Mouse (Mus musculus): ENCODE data around the gene Eno1. TPM values are rescaled to one million over a fixed set of nuclear protein-coding genes. Genes with fewer than 3 reads are reported as not detected.

Gene Eno1
- polyA plus RNA-seq, 2 experiments = 215 to 488 TPM

DNA sequence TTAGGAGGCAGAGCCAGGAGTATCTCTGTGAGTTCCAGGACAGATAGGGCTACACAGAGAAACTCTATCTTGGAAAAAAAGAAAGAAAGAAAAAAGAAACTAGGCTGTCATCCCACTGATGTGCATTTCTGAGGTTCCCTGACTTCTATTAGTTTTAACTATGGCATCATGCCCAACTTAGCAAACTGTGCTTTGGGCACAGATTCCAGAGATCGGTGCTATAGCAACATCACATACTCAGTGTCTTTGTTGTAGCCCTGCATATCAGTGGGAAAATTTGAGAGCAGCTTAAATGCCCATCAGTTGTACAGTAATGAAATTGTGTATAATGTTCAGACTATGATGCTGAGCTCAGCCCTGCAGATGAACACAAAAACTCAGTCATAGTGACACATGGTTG, 10.8 kb upstream of the Eno1 start:
- Histone ChIP-seq H3K9ac (replicated peaks) (no peak overlapping the region), H3K4me3 (ENCODE audit: insufficient read depth in 1 of 2, low read depth in 2 of 2, low read length in 2 of 2) (no peak overlapping the region), H3K27ac (no peak overlapping the region), H3K4me2 (ENCODE audit: low read depth) (no peak overlapping the region), H3K4me1 (replicated peaks; ENCODE audit: control insufficient read depth in 2 of 2, insufficient read depth in 2 of 2, low read length in 1 of 2) (peaks cover 0 to 16% of the 10 kb centered on the region in 2 experiments; a peak in 2 of 4 replicates), H3K36me3 (replicated peaks; ENCODE audit: control insufficient read depth, insufficient read depth, low read depth) (no peaks in the 10 kb centered on the region), H3K9me3 (ENCODE audit: control insufficient read depth, low read length) (no peaks in the 10 kb centered on the region), H3K27me3 (ENCODE audit: control insufficient read depth, insufficient read depth, low read length) (no peaks in the 10 kb centered on the region)
- no peak for DNase-seq (ENCODE audit: low read depth in 3 of 3, low spot score in 3 of 3)
- no peak for ATAC-seq (ENCODE audit: insufficient read depth)
- no peak for TF ChIP-seq CTCF (IDR thresholded peaks at IDR 0.05; ENCODE audit: low read depth)
- TF ChIP-seq EP300 (IDR thresholded peaks at IDR 0.05; ENCODE audit: low read depth) = no peak
- 82% methylated on average over 1 of the region's 1 CpGs for WGBS (ENCODE audit: insufficient replicate concordance)

DNA sequence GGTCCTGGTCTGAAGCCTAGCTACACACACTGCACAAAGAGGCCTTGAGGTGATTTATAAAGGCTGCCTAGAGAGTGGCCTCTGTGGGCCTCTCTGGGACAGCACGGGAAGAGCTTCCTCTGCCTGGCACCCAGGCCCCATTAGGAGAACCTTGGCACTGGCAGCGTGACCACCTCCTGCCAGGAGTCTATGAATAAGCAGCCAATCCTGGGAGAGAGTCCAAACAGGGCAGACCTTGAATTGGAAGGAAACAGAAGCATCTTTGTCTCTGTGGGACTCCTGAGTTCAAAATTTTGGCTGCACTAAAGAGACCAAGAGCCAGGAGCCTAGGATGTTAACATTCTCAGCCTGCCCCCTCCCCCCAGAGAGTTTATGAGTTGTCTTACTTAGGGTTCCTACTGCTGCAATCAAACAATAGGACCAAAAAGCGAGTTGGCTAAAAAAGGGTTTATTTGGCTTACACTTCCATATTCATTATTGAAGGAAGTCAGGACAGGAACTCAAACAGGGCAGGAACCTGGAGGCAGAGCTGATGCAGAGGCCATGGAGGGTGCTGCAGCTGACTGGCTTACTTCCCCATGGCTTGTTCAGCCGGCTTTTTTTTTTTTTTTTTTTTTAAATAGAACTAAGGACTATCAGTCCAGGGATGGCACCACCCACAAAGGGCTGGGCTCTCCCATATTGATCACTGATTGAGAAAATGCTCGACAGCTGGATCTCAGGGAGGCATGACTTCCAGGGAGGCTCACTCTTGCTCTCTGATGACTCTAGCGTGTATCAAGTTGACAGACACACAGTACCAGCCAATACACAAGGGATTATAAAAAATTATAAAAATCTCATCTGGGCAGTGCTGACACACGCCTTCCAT, 9.5 kb upstream of the Eno1 start:
- no peaks in the 10 kb centered on the region for H3K27me3 ChIP-seq (ENCODE audit: control insufficient read depth, insufficient read depth, low read length)
- WGBS (ENCODE audit: insufficient replicate concordance) = 37% methylated on average over 7 of the region's 7 CpGs
- DNase-seq (ENCODE audit: low read depth in 3 of 3, low spot score in 3 of 3) (no peak), ATAC-seq (ENCODE audit: insufficient read depth) (no peak)
- H3K4me1 ChIP-seq (replicated peaks; ENCODE audit: control insufficient read depth in 2 of 2, insufficient read depth in 2 of 2, low read length in 1 of 2) = peaks cover 0 to 13% of the 10 kb centered on the region in 2 experiments; a peak in 2 of 4 replicates
- no peak for TF ChIP-seq CTCF (IDR thresholded peaks at IDR 0.05; ENCODE audit: low read depth)
- H3K4me2 ChIP-seq (ENCODE audit: low read depth) = no peak overlapping the region
- no peak overlapping the region for H3K27ac ChIP-seq
- no peak overlapping the region for H3K9ac ChIP-seq (replicated peaks)
- H3K9me3 ChIP-seq (ENCODE audit: control insufficient read depth, low read length) = no peaks in the 10 kb centered on the region
- H3K36me3 ChIP-seq (replicated peaks; ENCODE audit: control insufficient read depth, insufficient read depth, low read depth) = no peaks in the 10 kb centered on the region
- H3K4me3 ChIP-seq (ENCODE audit: insufficient read depth in 1 of 2, low read depth in 2 of 2, low read length in 2 of 2) = no peak overlapping the region

DNA sequence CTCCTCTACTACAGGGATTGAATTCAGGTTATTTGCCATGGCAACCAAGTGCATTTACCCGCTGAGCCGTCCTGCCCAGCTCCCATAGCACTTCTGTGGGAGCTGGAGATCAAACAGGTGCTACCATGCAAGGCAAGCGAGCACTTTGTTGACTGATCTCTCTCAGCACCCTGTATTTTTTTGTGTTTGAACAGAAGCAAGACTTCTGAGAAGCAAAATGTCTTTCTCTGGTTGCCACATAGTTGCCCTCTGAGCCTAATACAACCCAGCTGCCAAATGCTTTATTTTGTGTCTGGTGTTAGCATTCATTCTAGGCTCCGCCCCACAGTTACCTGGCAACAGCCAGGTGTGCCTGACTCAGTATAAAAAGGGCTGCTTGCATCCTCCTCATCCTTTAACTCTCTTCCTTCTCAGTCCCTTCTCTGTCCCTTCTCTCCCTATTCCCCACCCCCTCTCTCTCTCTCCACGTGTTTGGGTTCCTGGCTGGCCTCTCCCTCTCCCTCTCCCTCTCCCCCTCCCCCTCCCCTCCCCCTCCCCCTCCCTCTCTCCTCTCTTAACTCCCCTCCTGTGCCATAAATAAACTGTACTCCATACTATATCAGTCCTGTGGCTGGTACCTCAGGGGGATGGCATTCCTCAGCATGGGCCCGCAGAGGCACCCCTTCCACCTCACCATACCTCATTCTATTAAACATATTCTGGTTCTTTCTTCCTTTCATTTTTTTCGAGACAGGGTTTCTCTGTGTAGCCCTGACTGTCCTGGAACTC, 7.8 kb upstream of the Eno1 start:
- WGBS (ENCODE audit: insufficient replicate concordance) = 52% methylated on average over 7 of the region's 7 CpGs
- no peak overlapping the region for H3K9ac ChIP-seq (replicated peaks)
- no peak overlapping the region for H3K4me3 ChIP-seq (ENCODE audit: insufficient read depth in 1 of 2, low read depth in 2 of 2, low read length in 2 of 2)
- DNase-seq (ENCODE audit: low read depth in 3 of 3, low spot score in 3 of 3) (no peak), ATAC-seq (ENCODE audit: insufficient read depth) (no peak)
- H3K36me3 ChIP-seq (replicated peaks; ENCODE audit: control insufficient read depth, insufficient read depth, low read depth) = no peaks in the 10 kb centered on the region
- TF ChIP-seq CTCF (IDR thresholded peaks at IDR 0.05; ENCODE audit: low read depth) = no peak
- no peak overlapping the region for H3K27ac ChIP-seq
- no peak overlapping the region for H3K4me2 ChIP-seq (ENCODE audit: low read depth)
- H3K4me1 ChIP-seq (replicated peaks; ENCODE audit: control insufficient read depth in 2 of 2, insufficient read depth in 2 of 2, low read length in 1 of 2) = peaks cover 0 to 13% of the 10 kb centered on the region in 2 experiments; a peak in 2 of 4 replicates
- no peaks in the 10 kb centered on the region for H3K9me3 ChIP-seq (ENCODE audit: control insufficient read depth, low read length)
- no peaks in the 10 kb centered on the region for H3K27me3 ChIP-seq (ENCODE audit: control insufficient read depth, insufficient read depth, low read length)

DNA sequence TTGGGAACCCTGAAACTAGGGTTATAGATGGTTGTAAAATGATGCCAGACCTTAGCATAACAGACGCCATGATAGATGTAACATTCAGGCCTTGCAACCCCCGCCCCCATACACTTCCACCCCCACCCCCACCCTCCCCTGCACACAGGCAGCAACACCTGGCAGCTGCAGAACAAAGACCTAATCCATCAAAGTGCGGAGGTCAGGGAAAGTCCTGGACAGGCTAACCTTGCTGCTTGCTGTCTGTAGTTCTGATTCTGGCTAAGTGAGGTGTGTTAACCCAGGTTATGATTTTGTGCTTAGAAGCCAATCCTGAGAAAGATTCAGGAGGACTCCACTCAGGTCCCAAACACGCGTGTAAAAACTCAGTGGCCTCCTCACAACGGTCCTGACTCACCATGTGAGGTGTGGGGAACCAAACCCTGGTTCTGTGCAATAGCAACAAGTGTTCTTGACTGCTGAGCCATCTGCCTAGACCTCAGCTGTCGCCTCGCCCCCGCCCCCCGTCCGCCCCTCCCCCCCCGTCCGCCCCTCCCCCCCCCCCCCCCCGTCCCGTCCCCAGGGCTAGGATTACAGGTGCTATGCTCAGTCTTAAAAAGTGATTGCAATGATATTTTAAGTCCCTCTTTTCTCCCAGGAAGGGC, 6.7 kb upstream of the Eno1 start:
- Histone ChIP-seq H3K4me2 (ENCODE audit: low read depth) (no peak overlapping the region), H3K4me1 (replicated peaks; ENCODE audit: control insufficient read depth in 2 of 2, insufficient read depth in 2 of 2, low read length in 1 of 2) (peaks cover 2 to 18% of the 10 kb centered on the region in 2 experiments), H3K27me3 (ENCODE audit: control insufficient read depth, insufficient read depth, low read length) (no peaks in the 10 kb centered on the region), H3K36me3 (replicated peaks; ENCODE audit: control insufficient read depth, insufficient read depth, low read depth) (no peaks in the 10 kb centered on the region), H3K9ac (replicated peaks) (no peak overlapping the region), H3K9me3 (ENCODE audit: control insufficient read depth, low read length) (no peaks in the 10 kb centered on the region), H3K4me3 (ENCODE audit: insufficient read depth in 1 of 2, low read depth in 2 of 2, low read length in 2 of 2) (no peak overlapping the region), H3K27ac (no peak overlapping the region)
- ATAC-seq (ENCODE audit: insufficient read depth) (no peak), DNase-seq (ENCODE audit: low read depth in 3 of 3, low spot score in 3 of 3) (no peak)
- 35% methylated on average over 15 of the region's 15 CpGs for WGBS (ENCODE audit: insufficient replicate concordance)
- TF ChIP-seq CTCF (IDR thresholded peaks at IDR 0.05; ENCODE audit: low read depth) (no peak), EP300 (IDR thresholded peaks at IDR 0.05; ENCODE audit: low read depth) (no peak)

All from liver, embryonic 14.5 days (tissue).